Mouse (Mus musculus) C2C12 (cell line): ENCODE measurements at regions not wholly inside any gene's neighbourhood (a gene's known extent, or its start where the extent isn't known, plus 50 kb on each side); places are given as distances from the start of the nearest gene placed in this dataset.

Experiments
- H3K27me3 ChIP-seq: one replicate; pipeline ENCODE4 v1.6.1; 2011; ENCODE audit not compliant: control insufficient read depth, insufficient read depth, insufficient read length
- H3K36me3 ChIP-seq: one replicate; pipeline ENCODE4 v1.6.1; 2011; ENCODE audit not compliant: control insufficient read depth, insufficient read depth
- H3K4me3 ChIP-seq: one replicate; pipeline ENCODE4 v1.5.1; 2011; ENCODE audit warnings: mild to moderate bottlenecking, control low read depth; ENCODE audit not compliant: poor library complexity, insufficient read depth, severe bottlenecking
- H3K79me2 ChIP-seq: one replicate; pipeline ENCODE4 v1.6.1; 2011; ENCODE audit not compliant: control insufficient read depth, insufficient read depth
- H3K79me3 ChIP-seq: one replicate; pipeline ENCODE4 v1.6.1; 2011; ENCODE audit warnings: low read depth, control low read depth
- H3ac ChIP-seq: one replicate; pipeline ENCODE3; 2011; ENCODE audit warnings: low read depth; ENCODE audit not compliant: control insufficient read depth, insufficient read length
- CEBPB ChIP-seq: IDR thresholded peaks from one replicate; pipeline ENCODE4 v1.6.1; 2011; ENCODE audit warnings: low read depth, mild to moderate bottlenecking, control low read depth, moderate library complexity
- CTCF ChIP-seq: IDR thresholded peaks from one replicate; pipeline ENCODE4 v1.5.1; 2011; ENCODE audit not compliant: control insufficient read depth, insufficient read depth, insufficient read length
- FOSL1 ChIP-seq: IDR thresholded peaks from one replicate; pipeline ENCODE4 v1.8.0; 2011; ENCODE audit warnings: mild to moderate bottlenecking, low read length; ENCODE audit not compliant: poor library complexity, insufficient read depth, severe bottlenecking
- MAX ChIP-seq: IDR thresholded peaks from one replicate; pipeline ENCODE4 v1.6.1; 2011; ENCODE audit warnings: mild to moderate bottlenecking, control low read depth
- MYOD1 ChIP-seq: IDR thresholded peaks from one replicate; pipeline ENCODE4 v1.6.1; 2011; ENCODE audit warnings: low read depth; ENCODE audit not compliant: control insufficient read depth, insufficient read length
- MYOG ChIP-seq: IDR thresholded peaks from one replicate; pipeline ENCODE4 v1.6.1; 2011; ENCODE audit not compliant: control insufficient read depth, insufficient read length; ENCODE audit errors: extremely low read depth
- USF1 ChIP-seq: IDR thresholded peaks from one replicate; pipeline ENCODE4 v1.6.1; 2011; ENCODE audit warnings: low read depth, mild to moderate bottlenecking, control low read depth, moderate library complexity

GRCm38 (mm10) chr14:24961721-24962120 lies 474.8 kb downstream of the Rps24 start:
- no peak overlapping the region for H3K4me3 ChIP-seq
- TF ChIP-seq CEBPB (no peak), MAX (no peak), CTCF (no peak), MYOG (no peak), MYOD1 (no peak), USF1 (no peak), FOSL1 (no peak)
- H3K79me3 ChIP-seq, result no peaks in the 10 kb centered on the region
- H3K27me3 ChIP-seq, result peaks cover 13% of the 10 kb centered on the region
- no peaks in the 10 kb centered on the region for H3K36me3 ChIP-seq
- no peak overlapping the region for H3ac ChIP-seq
- H3K79me2 ChIP-seq, result no peaks in the 10 kb centered on the region

GRCm38 (mm10) chr14:24969584-24969983 lies 482.7 kb downstream of the Rps24 start:
- TF ChIP-seq CTCF, result no peak
- no peak for TF ChIP-seq USF1
- TF ChIP-seq CEBPB, result no peak
- no peak for TF ChIP-seq MYOD1
- no peak for TF ChIP-seq MAX
- no peak for TF ChIP-seq MYOG
- TF ChIP-seq FOSL1, result no peak
- Histone ChIP-seq H3K36me3 (no peaks in the 10 kb centered on the region), H3K79me2 (no peaks in the 10 kb centered on the region), H3K27me3 (peaks cover 4% of the 10 kb centered on the region), H3K79me3 (no peaks in the 10 kb centered on the region), H3ac (no peak overlapping the region), H3K4me3 (no peak overlapping the region)

GRCm38 (mm10) chr14:24972357-24972756 lies 485.4 kb downstream of the Rps24 start:
- H3K4me3 ChIP-seq, result no peak overlapping the region
- no peak overlapping the region for H3ac ChIP-seq
- no peaks in the 10 kb centered on the region for H3K36me3 ChIP-seq
- H3K79me2 ChIP-seq, result no peaks in the 10 kb centered on the region
- H3K79me3 ChIP-seq, result no peaks in the 10 kb centered on the region
- TF ChIP-seq CEBPB, result no peak
- no peak for TF ChIP-seq MYOD1
- TF ChIP-seq MYOG, result no peak
- no peak for TF ChIP-seq FOSL1
- no peak for TF ChIP-seq CTCF
- no peak for TF ChIP-seq USF1
- no peak for TF ChIP-seq MAX
- no peaks in the 10 kb centered on the region for H3K27me3 ChIP-seq

GRCm38 (mm10) chr14:24973039-24973438 lies 485.9 kb upstream of the Zmiz1 start:
- no peak for TF ChIP-seq CEBPB
- no peak for TF ChIP-seq MYOG
- no peak for TF ChIP-seq MYOD1
- no peak for TF ChIP-seq MAX
- no peak for TF ChIP-seq USF1
- TF ChIP-seq CTCF, result no peak
- no peak for TF ChIP-seq FOSL1
- no peak overlapping the region for H3K4me3 ChIP-seq
- H3K79me3 ChIP-seq, result no peaks in the 10 kb centered on the region
- no peaks in the 10 kb centered on the region for H3K36me3 ChIP-seq
- no peaks in the 10 kb centered on the region for H3K27me3 ChIP-seq
- no peaks in the 10 kb centered on the region for H3K79me2 ChIP-seq
- no peak overlapping the region for H3ac ChIP-seq

- H3K79me3 ChIP-seq, result no peaks in the 10 kb centered on the region
- H3K4me3 ChIP-seq, result no peak overlapping the region
- H3K36me3 ChIP-seq, result no peaks in the 10 kb centered on the region
- H3ac ChIP-seq, result no peak overlapping the region
- no peaks in the 10 kb centered on the region for H3K79me2 ChIP-seq
- TF ChIP-seq MYOG, result no peak
- TF ChIP-seq MYOD1, result no peak
- TF ChIP-seq MAX, result no peak
- TF ChIP-seq FOSL1, result no peak
- no peak for TF ChIP-seq CEBPB
- TF ChIP-seq CTCF, result no peak
- no peak for TF ChIP-seq USF1
- H3K27me3 ChIP-seq, result no peaks in the 10 kb centered on the region
Measured at GRCm38 (mm10) chr14:24973591-24973990, 485.4 kb upstream of the Zmiz1 start.

- Histone ChIP-seq H3K79me2 (no peaks in the 10 kb centered on the region), H3K27me3 (no peaks in the 10 kb centered on the region), H3K4me3 (no peak overlapping the region), H3K36me3 (no peaks in the 10 kb centered on the region), H3K79me3 (no peaks in the 10 kb centered on the region), H3ac (no peak overlapping the region)
- TF ChIP-seq MAX, result no peak
- TF ChIP-seq CEBPB, result no peak
- no peak for TF ChIP-seq CTCF
- no peak for TF ChIP-seq FOSL1
- no peak for TF ChIP-seq USF1
- no peak for TF ChIP-seq MYOG
- TF ChIP-seq MYOD1, result no peak
Measured at GRCm38 (mm10) chr14:24982489-24982888, 476.5 kb upstream of the Zmiz1 start.
